Mouse (Mus musculus) yolk sac, embryonic 10.5 days (tissue): ENCODE results near the gene Dnase2b.
A peak's percentile ranks its signal among the peaks of the same experiment; 100 is the strongest.

Source experiments
- DNase-seq: peaks from one replicate; pipeline ENCODE4 v3.0.0-alpha.2; 2017; ENCODE audit warnings: low spot score

The Dnase2b gene

GRCm38 (mm10) chr3:146615496-146615895 lies at the start of gene Dnase2b:
Gene Dnase2b (minus strand): TSS chr3:146615596.
- no peak for DNase-seq

- DNase-seq = no peak
Observed at GRCm38 (mm10) chr3:146661907-146662306, 46.5 kb upstream of the Dnase2b start.

- DNase-seq = no peak
Observed at GRCm38 (mm10) chr3:146661001-146661400, 45.6 kb upstream of the Dnase2b start.

GRCm38 (mm10) chr3:146659321-146659720 lies 43.9 kb upstream of the Dnase2b start:
- no peak for DNase-seq

GRCm38 (mm10) chr3:146658061-146658639 lies 42.8 kb upstream of the Dnase2b start:
- DNase-seq = no peak

- no peak for DNase-seq
Observed at GRCm38 (mm10) chr3:146657433-146657832, 42.0 kb upstream of the Dnase2b start.

GRCm38 (mm10) chr3:146655111-146655577 lies 39.7 kb upstream of the Dnase2b start:
- peak; percentile 11 for DNase-seq

GRCm38 (mm10) chr3:146653692-146654091 lies 38.3 kb upstream of the Dnase2b start:
- DNase-seq = no peak

- DNase-seq = no peak
Observed at GRCm38 (mm10) chr3:146652431-146652830, 37.0 kb upstream of the Dnase2b start.

- no peak for DNase-seq
Observed at GRCm38 (mm10) chr3:146651217-146651616, 35.8 kb upstream of the Dnase2b start, which contains the start of gene 4930503B20Rik. Gene 4930503B20Rik (minus strand): TSS chr3:146651317.

GRCm38 (mm10) chr3:146650716-146651115 lies 35.3 kb upstream of the Dnase2b start:
- DNase-seq = no peak

GRCm38 (mm10) chr3:146649311-146649894 lies 34.0 kb upstream of the Dnase2b start:
- DNase-seq = no peak

- no peak for DNase-seq
Observed at GRCm38 (mm10) chr3:146641818-146642427, 26.5 kb upstream of the Dnase2b start.

GRCm38 (mm10) chr3:146632506-146632905 lies 17.1 kb upstream of the Dnase2b start:
- DNase-seq = no peak

- no peak for DNase-seq
Observed at GRCm38 (mm10) chr3:146628227-146628982, 13.0 kb upstream of the Dnase2b start.

GRCm38 (mm10) chr3:146625766-146626165 lies 10.4 kb upstream of the Dnase2b start:
- no peak for DNase-seq

- no peak for DNase-seq
Observed at GRCm38 (mm10) chr3:146621966-146622365, 6.6 kb upstream of the Dnase2b start.

- DNase-seq = no peak
Observed at GRCm38 (mm10) chr3:146620555-146621249, 5.3 kb upstream of the Dnase2b start.

GRCm38 (mm10) chr3:146620101-146620500 lies 4.7 kb upstream of the Dnase2b start:
- DNase-seq = no peak

GRCm38 (mm10) chr3:146618357-146618756 lies 3.0 kb upstream of the Dnase2b start:
- DNase-seq = no peak

- DNase-seq = no peak
Observed at GRCm38 (mm10) chr3:146617946-146618345, 2.5 kb upstream of the Dnase2b start.
